12 mouse cellular contexts compared by ENCODE assay signal in the genomic region with DNA sequence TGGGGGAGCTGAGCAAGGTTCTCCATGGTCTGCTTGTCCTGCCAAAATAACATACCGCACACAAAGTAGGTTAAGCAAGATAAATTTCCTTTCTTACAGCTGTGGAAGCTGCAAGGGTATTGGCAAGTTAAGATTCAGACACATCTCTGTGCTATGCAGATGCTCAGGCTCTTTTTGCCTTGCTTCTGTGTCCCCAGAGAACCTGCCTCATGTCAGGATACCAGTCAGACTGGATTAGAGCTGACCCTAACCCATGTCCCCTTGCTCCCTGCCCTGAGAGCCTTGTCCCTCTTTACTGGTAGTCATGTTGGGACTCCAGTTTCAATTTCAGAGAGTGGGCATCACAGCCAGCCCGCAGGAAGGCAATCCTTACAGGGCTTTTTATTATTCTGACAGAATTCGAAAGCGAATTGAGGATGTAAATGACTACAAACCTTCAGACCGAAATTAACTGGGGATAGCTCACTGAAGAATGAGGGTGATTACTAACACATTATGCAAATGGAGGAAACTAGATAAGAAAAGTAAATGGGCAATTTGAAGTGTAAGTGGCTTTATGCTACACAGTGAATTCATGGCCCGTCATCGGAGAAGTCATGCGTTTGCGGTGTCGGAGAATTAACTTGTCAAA. TPM values are rescaled to one million over a fixed set of nuclear protein-coding genes. Genes with fewer than 3 reads are reported as not detected.
DNase-seq lines count a peak whose midpoint lies in the region; ATAC-seq lines count a peak whose summit lies in the region.
"Had no signal": no experiment of that assay in that cellular context is flagged by ENCODE, and none has a peak within 500 bp of the region (broad histone marks: within the 10 kb centered on the region; RNA-seq: fewer than 3 reads in every experiment).

No protein-coding gene starts in this region.

- no peak for ATAC-seq in hindbrain, embryonic 15.5 days (ENCODE audit: low FRiP score, low read depth)
- ATAC-seq in hindbrain, embryonic 11.5 days (ENCODE audit: low FRiP score) = no peak
- peak; percentile 66; the same call in 1 of the 2 replicates for ATAC-seq in neural tube, embryonic 13.5 days (ENCODE audit: low read depth)
- peak; percentile 45; the same call in 1 of the 2 replicates for ATAC-seq in erythroblast, adult 5-6 weeks (replicated peaks; ENCODE audit: low FRiP score, poor library complexity, severe bottlenecking)
- peak; percentile 56; the same call in 1 of the 2 replicates for ATAC-seq in neutrophil, adult 5-6 weeks (ENCODE audit: extremely low read depth, insufficient number of reproducible peaks, low FRiP score, poor library complexity, severe bottlenecking)

- H3K9me3 ChIP-seq in hindbrain, embryonic 15.5 days = no peaks in the 10 kb centered on the region
- no peaks in the 10 kb centered on the region for H3K9me3 ChIP-seq in hindbrain, embryonic 11.5 days (ENCODE audit: control insufficient read depth, low read length)
- H3K9me3 ChIP-seq in neural tube, embryonic 13.5 days = no peaks in the 10 kb centered on the region
- no peaks in the 10 kb centered on the region for H3K9me3 ChIP-seq in heart, embryonic 10.5 days
- H3K9me3 ChIP-seq in embryonic facial prominence, embryonic 10.5 days = no peaks in the 10 kb centered on the region
- H3K9me3 ChIP-seq: embryonic facial prominence, embryonic 15.5 days; heart, embryonic 12.5 days had no signal

- WGBS in hindbrain, embryonic 15.5 days = 65% methylated on average over 10 of the region's 10 CpGs
- WGBS in hindbrain, embryonic 11.5 days = 82% methylated on average over 10 of the region's 10 CpGs
- 59% methylated on average over 10 of the region's 10 CpGs for WGBS in neural tube, embryonic 13.5 days
- WGBS in heart, embryonic 10.5 days = 85% methylated on average over 10 of the region's 10 CpGs
- 88% methylated on average over 10 of the region's 10 CpGs for WGBS in embryonic facial prominence, embryonic 10.5 days

- no peaks in the 10 kb centered on the region for H3K27me3 ChIP-seq in hindbrain, embryonic 15.5 days
- no peaks in the 10 kb centered on the region for H3K27me3 ChIP-seq in hindbrain, embryonic 11.5 days (ENCODE audit: control insufficient read depth, insufficient read depth, low read length)
- H3K27me3 ChIP-seq in neural tube, embryonic 13.5 days = no peaks in the 10 kb centered on the region
- no peaks in the 10 kb centered on the region for H3K27me3 ChIP-seq in heart, embryonic 10.5 days (ENCODE audit: insufficient read depth, poor library complexity, severe bottlenecking)
- no peaks in the 10 kb centered on the region for H3K27me3 ChIP-seq in embryonic facial prominence, embryonic 10.5 days (replicated peaks; ENCODE audit: low read depth, poor library complexity, severe bottlenecking)
- H3K27me3 ChIP-seq: embryonic facial prominence, embryonic 15.5 days; heart, embryonic 12.5 days had no signal

- no peak overlapping the region for H3K9ac ChIP-seq in hindbrain, embryonic 15.5 days
- H3K9ac ChIP-seq in hindbrain, embryonic 11.5 days (ENCODE audit: low read depth, low read length) = no peak overlapping the region
- no peak overlapping the region for H3K9ac ChIP-seq in neural tube, embryonic 13.5 days
- H3K9ac ChIP-seq: embryonic facial prominence, embryonic 15.5 days; heart, embryonic 12.5 days had no signal

- no peak overlapping the region; the same call in 1 of the 2 replicates for H3K27ac ChIP-seq in hindbrain, embryonic 15.5 days (replicated peaks)
- no peak overlapping the region for H3K27ac ChIP-seq in hindbrain, embryonic 11.5 days (ENCODE audit: low read depth, low read length)
- peak overlapping the region; percentile 54; the same call in 1 of the 2 replicates for H3K27ac ChIP-seq in neural tube, embryonic 13.5 days (replicated peaks)
- H3K27ac ChIP-seq in heart, embryonic 10.5 days = no peak overlapping the region
- no peak overlapping the region for H3K27ac ChIP-seq in embryonic facial prominence, embryonic 10.5 days (replicated peaks)
- H3K27ac ChIP-seq: embryonic facial prominence, embryonic 15.5 days had no signal

- H3K4me2 ChIP-seq in hindbrain, embryonic 15.5 days = 0 out of 2 replicates have a peak overlapping the region, but pooled peaks have one; percentile 13
- no peak overlapping the region for H3K4me2 ChIP-seq in hindbrain, embryonic 11.5 days (replicated peaks; ENCODE audit: low read depth, low read length)
- 0 out of 2 replicates have a peak overlapping the region, but pooled peaks have one; percentile 9 for H3K4me2 ChIP-seq in neural tube, embryonic 13.5 days
- H3K4me2 ChIP-seq: embryonic facial prominence, embryonic 15.5 days; heart, embryonic 12.5 days had no signal

- no peak for DNase-seq in hindbrain, embryonic 11.5 days (ENCODE audit: low spot score)
- DNase-seq in neural tube, embryonic 10.5 days (ENCODE audit: extremely low spot score, low spot score) = no peak
- DNase-seq in heart, embryonic 10.5 days (ENCODE audit: low spot score) = no peak
- DNase-seq in embryonic facial prominence, embryonic 10.5 days (ENCODE audit: low spot score) = no peak
- DNase-seq: adrenal gland, adult 8-10 months; retina, postnatal 1 day had no signal

- peaks cover 4% of the 10 kb centered on the region; the same call in 1 of the 2 replicates for H3K4me1 ChIP-seq in hindbrain, embryonic 15.5 days (replicated peaks)
- H3K4me1 ChIP-seq in hindbrain, embryonic 11.5 days (replicated peaks; ENCODE audit: control insufficient read depth, insufficient read depth, low read length) = no peaks in the 10 kb centered on the region
- peaks cover 23% of the 10 kb centered on the region for H3K4me1 ChIP-seq in neural tube, embryonic 13.5 days (replicated peaks)
- H3K4me1 ChIP-seq in heart, embryonic 10.5 days = no peaks in the 10 kb centered on the region
- no peaks in the 10 kb centered on the region for H3K4me1 ChIP-seq in embryonic facial prominence, embryonic 10.5 days
- H3K4me1 ChIP-seq: embryonic facial prominence, embryonic 15.5 days; heart, embryonic 12.5 days had no signal

- H3K36me3 ChIP-seq in hindbrain, embryonic 15.5 days = no peaks in the 10 kb centered on the region
- H3K36me3 ChIP-seq in hindbrain, embryonic 11.5 days (ENCODE audit: control insufficient read depth, insufficient read depth, low read length) = no peaks in the 10 kb centered on the region
- H3K36me3 ChIP-seq in neural tube, embryonic 13.5 days = no peaks in the 10 kb centered on the region
- no peaks in the 10 kb centered on the region for H3K36me3 ChIP-seq in heart, embryonic 10.5 days
- no peaks in the 10 kb centered on the region for H3K36me3 ChIP-seq in embryonic facial prominence, embryonic 10.5 days (replicated peaks)
- H3K36me3 ChIP-seq: embryonic facial prominence, embryonic 15.5 days; heart, embryonic 12.5 days had no signal

- H3K4me3 ChIP-seq in hindbrain, embryonic 15.5 days = no peak overlapping the region
- H3K4me3 ChIP-seq in hindbrain, embryonic 11.5 days (ENCODE audit: low read depth, low read length) = no peak overlapping the region
- no peak overlapping the region for H3K4me3 ChIP-seq in neural tube, embryonic 13.5 days
- no peak overlapping the region for H3K4me3 ChIP-seq in heart, embryonic 10.5 days
- H3K4me3 ChIP-seq in embryonic facial prominence, embryonic 10.5 days = no peak overlapping the region
- H3K4me3 ChIP-seq: embryonic facial prominence, embryonic 15.5 days; heart, embryonic 12.5 days had no signal

RNA-seq across cellular contexts. Expression of gene Ptger4, which starts 19.0 kb away (rescaled TPM):
- polyA plus RNA-seq in hindbrain, embryonic 15.5 days (2015; fragmentation: Nextera tagmentation; extraction: Ambion mirVana) = 2.6 and 3.1 TPM in 2 replicates
- 0.97 and 1.0 TPM in 2 replicates for polyA plus RNA-seq in hindbrain, embryonic 11.5 days (2014; fragmentation: Nextera tagmentation; extraction: Ambion mirVana)
- polyA plus RNA-seq in neural tube, embryonic 13.5 days (2015; fragmentation: Nextera tagmentation; extraction: Ambion mirVana) = 4.2 and 4.4 TPM in 2 replicates
- total RNA-seq in erythroblast, adult 5-6 weeks (2015; ENCODE audit: low replicate concordance) = 4.8 and 13.6 TPM in 2 replicates
- 2.0 and 3.7 TPM in 2 replicates for total RNA-seq in erythroblast, adult 5-6 weeks (2017; ENCODE audit: low replicate concordance)
- total RNA-seq in neutrophil, adult 5-6 weeks (2017) = 8.6 and 9.0 TPM in 2 replicates
- 0.90 and 1.8 TPM in 2 replicates for polyA plus RNA-seq in heart, embryonic 10.5 days (2016; fragmentation: Nextera tagmentation; extraction: Ambion mirVana)
- 1.00 and 1.0 TPM in 2 replicates for polyA plus RNA-seq in embryonic facial prominence, embryonic 10.5 days (2016; fragmentation: Nextera tagmentation; extraction: Ambion mirVana)

Comparison
In these comparisons a context has a peak if more than half of its experiments do, and no peak if none do; other contexts are left out.
1. ATAC-seq: peak in neural tube, embryonic 13.5 days (single experiment), erythroblast, adult 5-6 weeks (single experiment) and neutrophil, adult 5-6 weeks (single experiment); none in hindbrain, embryonic 15.5 days (single experiment) and hindbrain, embryonic 11.5 days (single experiment).